Mouse (Mus musculus): ENCODE measurements around the gene Srsf3.

Gene Srsf3

GRCm38 (mm10) chr17:29045741-29046530 is 13.5 kb downstream of the Srsf3 start:
- no peak for DNase-seq (ENCODE audit: low spot score)

GRCm38 (mm10) chr17:29046863-29047262 is 14.4 kb downstream of the Srsf3 start:
- no peak for DNase-seq (ENCODE audit: low spot score)

- no peak for DNase-seq (ENCODE audit: low spot score)
These were observed 15.5 kb downstream of the Srsf3 start for GRCm38 (mm10) chr17:29047697-29048514.

- DNase-seq (ENCODE audit: low spot score): peak; percentile 78
These were observed 16.5 kb downstream of the Srsf3 start for GRCm38 (mm10) chr17:29048748-29049507.

- no peak for DNase-seq (ENCODE audit: low spot score)
These were observed 17.1 kb downstream of the Srsf3 start for GRCm38 (mm10) chr17:29049508-29049889.

GRCm38 (mm10) chr17:29049923-29050322 is 17.5 kb downstream of the Srsf3 start:
- DNase-seq (ENCODE audit: low spot score): no peak

GRCm38 (mm10) chr17:29050791-29051190 is 18.4 kb downstream of the Srsf3 start:
- DNase-seq (ENCODE audit: low spot score): no peak

GRCm38 (mm10) chr17:29053067-29053466 is 20.6 kb downstream of the Srsf3 start:
- no peak for DNase-seq (ENCODE audit: low spot score)

GRCm38 (mm10) chr17:29053841-29054240 is 21.4 kb downstream of the Srsf3 start:
- no peak for DNase-seq (ENCODE audit: low spot score)

- DNase-seq (ENCODE audit: low spot score): no peak
These were observed 22.0 kb downstream of the Srsf3 start for GRCm38 (mm10) chr17:29054429-29054828.

- no peak for DNase-seq (ENCODE audit: low spot score)
These were observed 23.2 kb downstream of the Srsf3 start for GRCm38 (mm10) chr17:29055586-29055985.

GRCm38 (mm10) chr17:29056207-29056606 is 23.8 kb downstream of the Srsf3 start:
- DNase-seq (ENCODE audit: low spot score): no peak

GRCm38 (mm10) chr17:29056699-29057151 is 24.3 kb downstream of the Srsf3 start:
- DNase-seq (ENCODE audit: low spot score): no peak

GRCm38 (mm10) chr17:29057361-29057890 is 25.0 kb downstream of the Srsf3 start:
- no peak for DNase-seq (ENCODE audit: low spot score)

GRCm38 (mm10) chr17:29057961-29058360 is 25.5 kb downstream of the Srsf3 start:
- no peak for DNase-seq (ENCODE audit: low spot score)

GRCm38 (mm10) chr17:29058487-29058886 is 26.1 kb downstream of the Srsf3 start:
- no peak for DNase-seq (ENCODE audit: low spot score)

GRCm38 (mm10) chr17:29059581-29059980 is 27.2 kb downstream of the Srsf3 start:
- no peak for DNase-seq (ENCODE audit: low spot score)

GRCm38 (mm10) chr17:29060946-29061345 is 28.5 kb downstream of the Srsf3 start:
- no peak for DNase-seq (ENCODE audit: low spot score)

GRCm38 (mm10) chr17:29062119-29063035 is 29.9 kb downstream of the Srsf3 start:
- no peak for DNase-seq (ENCODE audit: low spot score)

GRCm38 (mm10) chr17:29063121-29063987 is 30.9 kb downstream of the Srsf3 start:
- no peak for DNase-seq (ENCODE audit: low spot score)
